Mouse (Mus musculus) liver, adult 2 months (tissue): ENCODE measurements at regions not wholly inside any gene's neighbourhood (a gene's known extent, or its start where the extent isn't known, plus 50 kb on each side); places are given as distances from the start of the nearest gene placed in this dataset.

ENCODE experiments used
- CTCF ChIP-seq: fragments of 200-500 bp; IDR thresholded peaks from 2 replicates; pipeline ENCODE4 v1.5.1; 2011; ENCODE audit warnings: low read depth, low read length, control low read depth
- POLR2A ChIP-seq: fragments of 200-500 bp; IDR thresholded peaks from 2 replicates; pipeline ENCODE4 v1.6.1; 2011; ENCODE audit warnings: low read length, control low read depth; ENCODE audit not compliant: insufficient read depth; ENCODE audit errors: extremely low read depth

GRCm38 (mm10) chr6:36064919-36065318 lies 323.0 kb upstream of the Chrm2 start:
- TF ChIP-seq POLR2A, result no peak
- no peak for TF ChIP-seq CTCF
